Mouse (Mus musculus) liver, adult 2 months (tissue): Measurements from ENCODE around the gene Mlxip.

Source experiments
- CTCF ChIP-seq: fragments of 200-500 bp; IDR thresholded peaks from 2 replicates; pipeline ENCODE4 v1.5.1; 2011; ENCODE audit warnings: low read depth, low read length, control low read depth
- POLR2A ChIP-seq: fragments of 200-500 bp; IDR thresholded peaks from 2 replicates; pipeline ENCODE4 v1.6.1; 2011; ENCODE audit warnings: low read length, control low read depth; ENCODE audit not compliant: insufficient read depth; ENCODE audit errors: extremely low read depth

DNA sequence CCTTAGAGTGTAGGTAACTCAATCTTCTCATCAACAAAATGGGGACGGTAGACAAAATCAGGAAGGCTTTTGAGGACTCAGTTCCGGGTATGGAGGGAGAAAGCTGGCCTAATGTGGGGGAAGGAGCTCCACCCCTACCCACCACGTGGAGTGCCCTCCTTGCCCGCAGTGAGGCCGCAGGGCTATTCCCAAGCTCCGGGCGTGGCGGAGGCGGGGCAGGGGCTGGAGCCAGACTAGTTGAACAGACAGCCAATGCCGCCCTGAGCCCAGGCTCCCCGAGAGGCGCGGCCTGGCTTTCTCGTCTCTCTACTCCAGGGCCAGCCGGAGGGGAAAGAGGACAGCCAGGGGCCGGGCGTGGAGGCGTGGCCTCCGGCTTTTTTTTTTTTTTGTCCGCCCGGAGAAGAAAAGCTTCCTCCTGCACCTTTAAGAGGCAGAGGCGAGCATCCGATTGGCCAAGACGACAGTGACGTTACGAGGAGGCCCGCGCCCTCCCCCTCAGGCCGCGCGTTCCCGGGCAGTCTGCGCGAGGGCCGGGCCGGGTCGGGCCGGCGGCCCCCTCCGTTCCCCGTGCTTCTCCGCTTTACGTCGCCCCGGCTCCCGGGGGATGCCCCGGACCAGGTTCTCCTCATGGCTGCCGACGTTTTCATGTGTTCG lies at the start of gene Mlxip:
- TF ChIP-seq CTCF (peak; percentile 15; the same call in 1 of the 2 replicates), POLR2A (peak; percentile 69; the same call in 1 of the 2 replicates)
